Mouse (Mus musculus): ENCODE measurements around the gene Slc25a28. TPM values are rescaled to one million over a fixed set of nuclear protein-coding genes. Genes with fewer than 3 reads are reported as not detected.

Gene Slc25a28
- polyA plus RNA-seq, 1 experiment from 2014 or later: 15.1 TPM

Small RNA genes lying within 50 kb of the gene (microRNA-seq; reads per million reads assigned to microRNA genes)
- gene Gm22646: not detected

Other genes with a start within 250 kb of the Slc25a28 start
- gene Cnnm1, start 234.4 kb downstream of the Slc25a28 start, polyA plus RNA-seq (2015; fragmentation: Nextera tagmentation; extraction: Ambion mirVana): 1.1 and 1.8 TPM in 2 replicates
- gene Got1, start 150.3 kb downstream of the Slc25a28 start, polyA plus RNA-seq (2015; fragmentation: Nextera tagmentation; extraction: Ambion mirVana): 75.4 and 75.8 TPM in 2 replicates
- 0.18 TPM in 1 of 2 replicates, not detected in the other for gene Nkx2-3, start 62.6 kb downstream of the Slc25a28 start, polyA plus RNA-seq (2015; fragmentation: Nextera tagmentation; extraction: Ambion mirVana)
- 10.1 and 10.6 TPM in 2 replicates for gene Entpd7, start 14.8 kb upstream of the Slc25a28 start, polyA plus RNA-seq (2015; fragmentation: Nextera tagmentation; extraction: Ambion mirVana)
- gene Cutc, start 78.1 kb upstream of the Slc25a28 start, polyA plus RNA-seq (2015; fragmentation: Nextera tagmentation; extraction: Ambion mirVana): 8.0 and 10.0 TPM in 2 replicates
- gene Cox15, start 78.1 kb upstream of the Slc25a28 start, polyA plus RNA-seq (2015; fragmentation: Nextera tagmentation; extraction: Ambion mirVana): 12.0 and 13.1 TPM in 2 replicates
- gene Abcc2, start 107.3 kb upstream of the Slc25a28 start, polyA plus RNA-seq (2015; fragmentation: Nextera tagmentation; extraction: Ambion mirVana): 0.06 and 0.19 TPM in 2 replicates